Mouse (Mus musculus) heart, postnatal 25 days (tissue): ENCODE measurements at regions not wholly inside any gene's neighbourhood (a gene's known extent, or its start where the extent isn't known, plus 50 kb on each side); places are given as distances from the start of the nearest gene placed in this dataset.

Source experiments
- DNase-seq: peaks from one replicate; pipeline ENCODE4 v3.0.0; 2022; ENCODE audit warnings: low spot score
- intact Hi-C: fragments of 180-260 bp; cut with DNase I; formaldehyde crosslinking; loops from one replicate; pipeline ENCODE4 v1.15.1; 2025

DNA sequence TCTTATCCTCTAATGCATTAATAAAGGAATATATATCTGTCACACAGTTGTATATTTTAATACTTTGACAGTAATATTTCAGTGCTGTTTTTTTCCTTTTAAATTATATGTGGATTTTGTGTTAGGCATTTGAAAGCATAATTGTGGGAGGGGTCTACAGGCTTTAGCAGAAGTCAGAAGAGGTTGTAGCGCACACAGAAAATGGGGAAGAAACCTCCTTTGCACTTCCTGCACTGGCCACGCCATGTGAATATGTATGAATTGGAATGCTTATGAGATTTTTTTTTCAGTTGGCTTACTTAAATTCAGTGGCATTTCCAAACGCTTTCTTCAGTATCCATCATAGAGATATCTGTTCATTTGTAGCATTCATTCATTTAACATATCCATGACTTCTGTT, 125.1 kb downstream of the Lmo4 start:
- DNase-seq: no peak
- intact Hi-C loops: no loop called here

DNA sequence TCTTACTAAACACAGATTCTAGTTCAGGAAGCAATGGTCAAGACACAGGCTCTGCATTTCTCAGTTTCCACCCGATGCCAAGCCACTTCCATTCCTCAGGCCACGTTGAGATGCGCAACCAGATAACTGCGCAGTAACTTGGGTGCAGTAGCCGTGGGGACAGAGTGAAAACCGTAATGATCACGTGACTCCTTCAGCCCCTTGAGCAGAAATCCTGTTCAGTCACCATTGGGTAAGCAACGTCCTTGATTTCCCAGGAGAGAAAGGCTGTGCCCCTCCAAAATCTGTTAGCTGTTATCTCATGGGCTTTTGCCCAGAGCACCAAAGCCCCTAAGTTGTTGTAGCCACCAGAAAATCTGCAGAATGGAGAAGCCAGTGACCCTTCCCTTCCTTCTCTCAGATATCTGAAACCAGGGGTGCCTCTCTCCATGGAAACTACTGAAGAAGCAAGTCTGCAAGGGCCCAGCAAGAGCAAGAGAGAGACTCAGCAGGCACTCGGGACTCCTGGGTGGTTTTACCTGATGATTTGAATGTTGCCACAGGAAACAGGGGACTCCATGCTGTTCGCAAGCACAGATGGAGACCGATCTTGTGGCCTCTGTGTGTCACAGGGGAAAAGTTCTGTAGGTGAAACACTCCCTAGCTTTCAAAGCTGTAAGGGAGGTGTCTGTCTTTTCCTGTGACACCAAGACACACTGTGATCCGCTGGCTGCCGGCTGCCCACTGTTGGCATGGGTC, 126.7 kb downstream of the Lmo4 start:
- DNase-seq: no peak
- intact Hi-C loops: no loop called here

DNA sequence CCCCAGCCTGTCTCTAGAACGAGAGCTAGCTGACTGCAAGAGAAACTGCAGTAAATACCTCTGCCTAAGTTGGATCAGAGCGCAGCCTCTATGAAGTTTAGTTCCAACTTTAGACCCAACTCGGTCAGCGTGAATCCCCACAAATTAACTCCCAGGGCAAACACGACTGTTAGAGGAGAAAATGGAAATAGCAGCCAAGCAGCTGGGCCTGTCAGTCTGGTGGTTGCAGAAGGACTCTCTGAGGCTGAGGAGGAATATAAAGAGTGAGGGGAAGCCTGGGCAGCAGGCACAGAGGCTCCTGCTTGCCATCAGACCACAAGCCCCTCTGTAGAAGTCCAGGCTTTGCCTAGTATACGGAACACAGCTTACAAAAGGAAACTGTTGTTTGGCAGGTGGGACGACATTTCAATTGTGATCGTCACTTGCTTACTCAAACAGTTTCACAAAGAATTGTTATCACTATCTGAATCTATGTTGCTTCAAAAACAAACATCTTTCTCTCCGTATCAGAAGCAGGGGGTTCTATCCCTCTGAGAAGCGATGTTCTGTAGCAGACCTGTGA, 135.0 kb downstream of the Lmo4 start:
- intact Hi-C loops: no loop called here
- no peak for DNase-seq

DNA sequence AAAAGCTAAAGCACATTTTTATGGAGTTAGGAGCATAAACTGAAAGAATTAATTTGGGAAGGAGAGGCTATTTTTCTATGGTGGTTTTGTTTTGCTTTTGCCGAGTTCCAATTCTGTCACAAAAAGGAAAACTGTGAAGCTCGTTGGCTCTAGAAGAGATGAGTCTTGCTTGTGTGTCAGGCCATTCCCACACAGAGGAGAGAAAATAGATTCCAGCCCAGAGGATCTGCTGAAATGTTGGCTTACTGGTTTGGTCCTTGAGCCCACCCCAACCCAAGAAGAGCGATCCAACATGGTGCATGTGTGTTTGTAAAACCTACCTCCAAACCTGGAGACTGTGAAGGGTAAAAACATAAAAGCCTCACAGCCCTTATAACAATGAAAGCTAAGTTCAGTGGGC, 138.0 kb downstream of the Lmo4 start:
- intact Hi-C loops: no loop called here
- DNase-seq: no peak

DNA sequence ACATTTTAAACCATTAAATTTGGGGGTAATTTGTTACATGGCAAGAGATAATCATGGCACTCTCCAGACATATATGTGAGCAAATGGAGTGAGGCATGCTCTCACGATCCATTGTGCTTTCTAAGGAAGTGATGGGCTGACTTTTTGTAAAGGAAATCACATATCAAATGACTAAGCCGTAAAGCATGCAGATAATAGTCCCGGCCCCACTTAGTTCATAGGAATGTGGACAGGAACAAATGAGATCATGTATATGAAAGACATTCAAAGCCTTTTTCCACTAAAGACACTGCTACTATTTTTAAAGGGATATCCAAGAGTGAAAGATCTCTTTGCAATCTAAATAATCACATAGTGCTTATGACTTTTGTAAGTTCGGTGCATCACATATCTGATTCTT, 146.9 kb downstream of the Lmo4 start:
- intact Hi-C loops: no loop called here
- DNase-seq: no peak

DNA sequence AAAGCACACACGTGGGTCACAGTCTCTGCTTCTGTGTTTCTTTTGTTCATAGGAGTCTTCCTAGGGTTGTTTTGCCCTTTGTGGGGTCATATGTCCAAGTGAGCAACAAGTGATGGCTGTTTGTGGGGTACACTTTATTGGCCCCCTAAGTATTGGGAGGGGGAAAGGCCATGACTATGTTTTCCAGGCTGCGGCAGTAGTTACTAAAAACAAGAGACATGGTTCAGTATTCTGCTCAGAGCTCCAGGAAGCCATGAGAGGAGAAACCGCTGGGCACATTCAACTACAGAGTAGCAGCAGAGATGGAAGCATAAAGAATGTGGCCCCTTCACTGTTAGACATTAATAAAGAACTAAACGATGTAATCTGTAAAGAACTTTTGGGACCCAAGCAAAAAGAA, 154.7 kb downstream of the Lmo4 start:
- DNase-seq: no peak
- intact Hi-C loops: no loop called here

DNA sequence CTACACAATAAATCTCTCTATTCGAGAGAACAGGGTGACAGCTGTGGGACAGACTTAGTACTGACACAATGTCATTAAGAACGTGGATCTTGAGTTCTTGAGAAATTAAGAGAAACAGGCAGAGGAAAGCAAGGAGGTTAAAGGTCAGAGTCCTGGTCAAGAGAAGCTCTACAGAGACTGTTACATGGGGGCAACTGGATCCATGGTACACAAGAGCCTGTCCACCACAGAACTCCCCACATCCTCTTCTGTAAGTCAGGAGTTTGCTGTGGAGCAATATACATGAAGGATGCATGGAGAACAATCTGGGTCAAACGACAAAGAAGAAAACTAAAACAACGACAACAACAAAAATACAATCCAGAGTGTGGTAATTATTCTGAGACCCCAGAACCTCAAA, 155.8 kb downstream of the Lmo4 start:
- intact Hi-C loops: no loop called here
- DNase-seq: no peak

DNA sequence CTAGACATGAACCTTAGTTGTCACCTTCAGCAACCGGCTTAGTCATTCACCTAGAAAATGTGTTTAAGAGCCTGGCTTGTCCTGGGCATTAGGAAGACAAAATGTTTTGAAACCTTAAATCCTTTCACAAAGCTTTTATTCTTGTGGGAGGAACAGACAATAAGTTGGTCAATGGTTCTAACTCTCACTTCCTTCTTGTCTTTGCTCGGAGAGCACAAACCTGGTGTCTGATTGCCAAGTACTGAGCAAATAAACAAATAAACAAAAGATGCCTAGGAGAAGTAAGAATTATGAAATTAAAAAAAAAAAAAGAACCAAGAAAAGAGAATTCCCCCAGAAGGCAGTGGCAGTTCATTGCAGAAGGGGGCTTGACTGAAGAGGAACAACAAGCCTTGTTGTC, 160.7 kb downstream of the Lmo4 start:
- intact Hi-C loops: no loop called here
- no peak for DNase-seq

DNA sequence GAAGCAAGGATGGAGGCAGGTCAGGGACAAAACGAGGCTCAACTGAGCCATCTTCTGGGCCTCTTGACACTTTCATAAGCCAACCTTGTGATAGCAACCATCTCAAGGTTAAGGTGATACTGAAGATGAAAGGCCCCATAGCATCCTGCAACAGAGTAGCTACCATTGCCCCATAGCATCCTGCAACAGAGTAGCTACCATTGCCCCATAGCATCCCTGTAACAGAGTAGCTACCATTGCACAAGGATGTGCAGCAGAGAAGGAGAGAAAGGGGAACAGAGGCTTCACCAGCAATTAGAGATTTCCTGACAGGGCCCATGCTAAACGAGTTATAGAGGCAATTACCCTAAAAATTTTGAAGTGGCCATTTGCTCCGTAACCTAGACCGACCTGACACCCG, 163.2 kb downstream of the Lmo4 start:
- intact Hi-C loops: no loop called here
- no peak for DNase-seq

DNA sequence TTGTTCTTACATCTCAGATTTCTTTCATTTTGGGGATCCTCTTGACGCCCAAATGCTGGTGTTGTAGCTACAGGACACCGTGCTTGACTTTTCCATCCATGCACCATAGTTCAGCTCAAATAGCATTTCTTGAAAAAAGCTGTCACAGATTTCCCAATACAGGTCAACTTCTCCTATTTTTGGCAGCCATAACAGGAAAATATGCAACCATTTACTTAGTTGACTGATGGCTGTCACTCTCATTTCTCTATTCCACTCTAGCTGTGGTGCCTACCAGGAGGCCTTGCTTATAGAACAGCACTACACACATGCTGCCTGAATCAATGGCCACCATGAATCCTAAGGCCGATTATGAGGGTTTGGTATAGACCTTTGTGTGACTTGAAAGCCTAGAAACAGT, 165.5 kb downstream of the Lmo4 start:
- no peak for DNase-seq
- intact Hi-C loops: no loop called here

DNA sequence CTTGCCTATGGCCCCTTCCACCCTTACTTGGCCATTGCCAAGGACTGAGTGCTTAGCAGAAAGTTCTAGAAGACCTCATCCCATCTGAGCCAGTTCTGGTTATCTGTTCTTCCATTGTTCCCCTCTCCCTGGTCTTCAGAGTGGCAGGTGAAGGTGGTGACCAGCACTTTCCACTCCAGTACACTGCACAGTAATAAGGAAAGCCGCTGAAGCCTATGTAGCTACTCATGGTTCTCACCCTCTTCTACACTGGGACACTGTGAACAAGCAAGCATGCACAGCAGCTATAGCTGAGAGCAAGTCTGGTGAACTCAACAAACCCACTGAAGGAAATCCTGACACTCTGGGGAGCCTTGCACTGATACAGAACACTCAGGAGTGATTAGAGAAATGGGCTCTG, 175.4 kb downstream of the Lmo4 start:
- no peak for DNase-seq
- intact Hi-C loops: no loop called here

DNA sequence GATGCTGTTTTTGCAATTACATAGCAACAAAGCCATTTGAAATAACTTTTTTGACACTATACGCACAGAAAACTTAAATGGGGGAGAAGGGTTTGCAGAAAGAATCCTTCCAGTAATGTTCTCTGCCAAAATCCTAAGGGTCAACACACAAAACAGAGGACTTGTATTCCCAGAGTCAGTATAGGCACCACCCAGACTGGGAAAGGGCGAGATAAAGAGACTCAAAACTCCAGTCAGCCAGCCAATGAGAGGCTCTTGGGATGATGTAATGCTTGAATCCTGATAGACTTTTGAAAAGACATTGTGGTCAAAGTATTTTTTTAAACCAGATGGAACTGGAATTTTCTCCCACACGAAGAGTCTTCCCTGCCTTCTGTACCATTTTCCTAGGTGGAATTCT, 175.9 kb downstream of the Lmo4 start:
- no peak for DNase-seq
- intact Hi-C loops: no loop called here

DNA sequence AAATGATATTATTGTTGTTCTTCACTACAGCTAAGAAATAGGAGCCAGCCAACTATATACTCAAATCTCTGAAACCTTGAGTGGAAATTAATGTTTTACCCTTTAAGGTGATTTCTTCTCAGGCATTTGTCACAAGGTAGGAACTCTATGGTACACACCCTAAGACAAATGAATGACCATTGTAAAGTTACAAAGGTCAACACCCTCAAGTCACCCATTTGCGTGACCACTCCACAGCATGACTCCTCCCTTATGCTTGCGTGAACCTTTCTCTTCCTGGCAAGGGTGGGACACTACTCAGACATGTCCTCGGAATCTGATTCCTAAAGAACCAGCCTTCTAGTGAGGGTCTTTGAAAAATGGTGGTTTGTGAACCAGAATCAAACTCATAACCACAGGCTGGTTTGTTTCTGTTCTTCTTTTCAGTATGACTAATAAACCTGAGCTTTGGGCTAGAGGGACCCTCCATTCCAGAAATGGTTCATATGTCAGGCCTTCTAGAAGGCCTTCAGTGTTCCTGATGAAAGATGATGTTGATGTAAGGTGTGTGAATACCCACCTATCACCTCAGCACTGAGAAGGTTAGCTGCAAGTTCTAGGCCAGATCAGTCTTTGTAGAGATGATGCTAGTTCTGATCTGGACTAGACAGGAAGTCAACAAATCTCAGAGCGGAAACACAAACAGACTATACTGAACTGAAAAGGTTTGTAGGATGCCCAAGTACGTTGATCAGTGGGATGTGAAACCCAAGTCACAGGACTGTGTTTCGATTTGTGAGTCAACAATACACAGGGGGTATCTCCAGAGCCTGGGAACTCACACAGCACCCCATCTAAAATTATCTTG, 177.7 kb downstream of the Lmo4 start:
- intact Hi-C loops: no loop called here
- no peak for DNase-seq

DNA sequence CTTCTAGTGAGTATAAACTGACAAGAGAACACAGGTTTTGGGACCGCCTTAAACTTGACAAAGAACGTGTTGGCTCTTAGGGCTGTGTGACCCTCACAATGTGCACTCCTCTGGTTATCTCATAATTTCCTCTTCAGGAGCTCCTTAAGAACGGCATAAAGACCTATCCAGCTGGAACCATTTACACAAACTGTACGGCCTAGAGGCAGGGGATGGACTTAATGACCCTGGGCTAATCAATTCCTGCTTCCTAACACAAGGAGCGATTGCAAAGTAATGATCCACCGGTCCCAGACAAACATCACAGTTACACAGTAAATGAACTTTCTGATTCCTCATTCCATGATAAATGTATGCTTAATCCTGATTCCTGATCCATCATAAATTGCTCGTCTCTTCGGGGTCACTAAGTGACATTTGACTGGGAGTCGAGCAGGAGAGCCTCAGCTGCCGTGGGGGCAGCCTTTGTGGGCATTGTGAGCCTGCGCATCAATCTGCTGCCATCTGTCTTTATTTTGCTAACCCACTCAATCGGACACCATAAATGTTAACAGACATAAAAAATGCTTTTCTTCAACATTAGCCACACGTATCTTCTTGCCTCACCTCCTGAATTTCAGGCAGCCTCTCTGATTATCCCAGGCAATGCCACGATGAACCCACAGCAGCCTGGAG, 179.4 kb downstream of the Lmo4 start:
- intact Hi-C loops: no loop called here
- no peak for DNase-seq

DNA sequence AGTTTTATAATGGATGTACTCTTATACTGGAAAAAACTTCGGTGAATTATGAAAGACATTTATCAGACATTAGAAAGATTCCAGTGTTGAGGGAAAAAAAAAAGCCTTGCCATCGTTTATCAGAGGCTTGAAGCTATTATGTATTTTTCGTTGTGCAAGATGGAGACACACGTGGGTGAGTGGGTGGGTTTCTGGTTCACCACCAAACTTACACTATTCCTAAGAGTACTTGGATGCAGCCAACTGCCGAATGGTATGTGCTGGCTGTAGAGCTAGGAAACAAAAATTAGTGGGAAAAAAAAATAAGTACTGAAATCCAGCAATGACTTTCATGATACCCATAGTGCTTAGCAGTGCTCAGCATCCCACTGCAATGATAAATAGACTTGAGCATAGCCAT, 180.8 kb downstream of the Lmo4 start:
- DNase-seq: no peak
- intact Hi-C loops: no loop called here

DNA sequence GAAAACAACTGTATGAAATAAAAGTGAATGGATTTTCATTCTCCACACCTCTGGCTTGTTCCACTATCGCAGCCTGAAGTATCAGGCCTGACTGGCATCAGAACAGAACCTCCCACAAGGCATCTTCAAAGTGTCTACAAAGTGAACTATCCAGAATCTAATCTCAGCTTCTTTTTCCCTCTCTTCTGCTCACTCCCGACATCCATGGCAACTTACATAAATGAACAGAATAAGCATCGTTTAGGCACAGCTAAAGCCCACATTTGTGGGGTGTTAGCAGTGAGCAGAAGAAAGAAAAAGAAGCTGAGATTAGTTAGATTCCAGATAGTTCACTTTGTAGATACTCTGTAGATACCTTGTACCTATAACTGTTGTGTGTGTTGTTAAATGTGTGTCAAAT, 182.0 kb downstream of the Lmo4 start:
- no peak for DNase-seq
- intact Hi-C loops: no loop called here

DNA sequence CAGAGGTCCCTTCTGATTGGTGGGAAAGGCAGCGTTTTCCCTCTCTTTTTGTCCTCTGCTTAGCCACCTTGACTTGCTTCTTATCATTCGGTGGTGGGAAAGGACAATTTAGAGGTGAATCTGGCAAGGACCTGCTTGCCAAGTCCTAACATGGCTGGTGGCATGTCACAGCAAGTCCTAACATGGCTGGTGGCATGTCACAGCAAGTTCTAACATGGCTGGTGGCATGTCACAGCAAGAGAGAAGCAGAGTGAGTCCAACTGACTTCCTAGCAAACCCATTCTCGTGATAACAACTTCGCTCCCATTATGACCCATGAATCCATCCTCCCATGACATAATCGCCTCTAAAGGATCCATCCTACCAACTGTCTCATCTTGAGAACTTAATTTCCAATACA, 183.1 kb downstream of the Lmo4 start:
- DNase-seq: no peak
- intact Hi-C loops: no loop called here

DNA sequence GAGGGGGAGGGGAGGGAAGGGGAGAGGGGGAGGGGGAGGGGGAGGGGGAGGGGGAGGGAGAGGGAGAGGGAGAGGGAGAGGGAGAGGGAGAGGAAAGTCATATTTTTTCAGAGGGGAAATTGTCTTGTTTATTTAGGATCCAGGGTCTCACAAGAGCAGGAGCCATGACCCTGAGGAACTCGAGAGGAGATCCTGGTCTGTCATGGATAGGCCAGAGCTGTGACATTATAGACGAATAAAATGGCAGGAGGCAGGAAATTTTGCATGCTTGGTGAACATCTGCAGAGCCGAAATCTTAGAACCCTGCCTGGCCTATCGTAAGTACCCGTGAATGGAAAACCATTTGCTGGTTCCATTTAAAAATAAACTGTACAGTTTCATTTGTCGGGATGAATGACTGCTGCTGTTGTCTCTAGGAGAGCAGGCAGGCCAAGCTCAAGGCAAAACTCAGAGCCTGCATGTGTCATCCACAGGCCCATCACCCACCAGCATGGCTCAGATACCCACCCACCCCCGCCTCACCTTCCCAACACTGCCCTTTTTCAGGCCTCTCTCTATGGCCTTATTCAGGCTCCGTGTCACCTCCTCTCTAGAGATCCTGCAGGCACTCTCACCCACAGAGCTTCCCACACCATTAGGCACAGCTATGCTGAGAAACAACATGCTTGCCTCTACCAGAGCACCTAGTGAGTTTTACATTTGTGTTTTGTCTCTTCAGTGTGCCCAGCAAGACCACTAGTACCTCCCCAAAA, 184.7 kb downstream of the Lmo4 start:
- no peak for DNase-seq
- intact Hi-C loops: no loop called here

DNA sequence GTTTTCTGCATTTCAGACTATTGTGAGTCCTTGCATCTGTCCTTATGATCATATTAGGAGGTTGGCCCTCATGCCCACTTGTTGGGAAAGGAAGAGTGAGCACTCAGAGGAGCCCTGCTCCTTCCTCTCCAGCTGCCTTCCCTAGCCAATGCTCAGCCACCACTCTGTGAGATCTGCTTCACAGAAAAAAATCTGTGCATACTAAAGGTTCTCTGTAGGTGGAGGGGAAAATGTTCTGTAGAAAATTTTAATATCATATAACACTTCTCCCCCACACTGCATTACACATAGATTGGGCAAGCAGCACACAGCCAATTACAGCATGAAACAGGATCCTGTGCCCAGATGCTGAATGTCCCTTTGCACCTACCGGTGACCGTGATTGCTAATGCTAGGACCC, 185.7 kb downstream of the Lmo4 start:
- no peak for DNase-seq
- intact Hi-C loops: no loop called here

DNA sequence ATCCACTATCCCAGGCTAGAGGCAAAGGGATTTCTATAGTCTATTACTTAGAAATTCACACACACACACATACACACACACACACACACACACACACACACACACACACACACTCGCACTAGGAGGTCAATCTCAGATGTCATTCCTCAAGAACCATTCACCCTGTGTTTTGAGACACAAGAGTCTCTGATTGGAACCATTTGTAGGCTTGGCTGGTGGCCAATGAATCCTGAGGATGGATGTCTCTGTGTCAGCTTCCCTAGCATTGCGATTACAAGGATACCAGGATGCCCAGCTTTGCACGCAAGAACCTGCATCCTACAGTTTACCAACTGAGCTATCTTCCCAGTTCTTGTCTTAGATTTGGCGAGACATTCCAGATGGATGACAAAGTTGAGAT, 186.5 kb downstream of the Lmo4 start:
- intact Hi-C loops: no loop called here
- DNase-seq: no peak
